Mouse (Mus musculus) brain, embryonic 14.5 days (tissue): ENCODE data around the gene Mcpt1. TPM values are rescaled to one million over a fixed set of nuclear protein-coding genes. Genes with fewer than 3 reads are reported as not detected.
"Not testable (repeated sequence)": the region's sequence is repeated elsewhere in the genome, so short reads cannot be mapped to it uniquely, and the experiment has no call there.

Experiments
- DNase-seq: peaks from one replicate; pipeline ENCODE4 v3.0.0-alpha.2; 2011; ENCODE audit warnings: low read depth
- CTCF ChIP-seq: fragments of 200-500 bp; IDR thresholded peaks from 2 replicates; pipeline ENCODE4 v1.5.1; 2012; ENCODE audit warnings: inconsistent platforms, mild to moderate bottlenecking, moderate library complexity, borderline replicate concordance; ENCODE audit not compliant: insufficient read depth, insufficient read length; ENCODE audit errors: extremely low read depth
- POLR2A ChIP-seq: fragments of 200-500 bp; IDR thresholded peaks from 2 replicates; pipeline ENCODE4 v1.6.1; 2012; ENCODE audit warnings: mild to moderate bottlenecking, inconsistent platforms, borderline replicate concordance; ENCODE audit not compliant: poor library complexity, insufficient read depth, insufficient read length, severe bottlenecking; ENCODE audit errors: extremely low read depth
- polyA plus RNA-seq: library from polyadenylated mRNA; depleted of rRNA; stranded (reverse); fragments of >200 nt; gene quantifications from 2 replicates; pipeline ENCODE4 v1.2.3, GENCODE M21; 2012; rRNA removed

Mcpt1 gene
- 0.06 and 0.08 TPM in 2 replicates for polyA plus RNA-seq

DNA sequence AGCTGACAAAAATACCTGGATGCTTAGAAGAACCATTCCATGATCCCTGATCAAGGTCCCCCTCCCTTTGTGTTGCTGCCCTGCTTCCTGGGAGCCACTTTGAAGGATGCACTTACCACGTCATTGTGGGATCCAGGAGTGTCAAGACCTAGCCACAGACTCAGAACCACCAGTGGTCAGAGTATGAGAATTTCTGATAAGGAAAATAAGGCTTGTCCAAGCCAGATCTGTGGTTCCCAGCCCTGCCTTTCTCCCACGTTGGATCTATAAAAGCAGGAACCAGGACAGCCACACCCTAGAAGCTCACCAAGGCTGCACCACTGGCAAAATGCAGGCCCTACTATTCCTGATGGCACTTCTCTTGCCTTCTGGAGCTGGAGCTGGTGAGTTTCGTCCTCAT, at the start of gene Mcpt1:
Mcpt1 (plus strand) TSS at position 301 of the 400 bp plus-strand sequence.
- DNase-seq = not testable (repeated sequence)

GRCm38 (mm10) chr14:55987464-55987863, 30.3 kb upstream of the Mcpt1 start:
- not testable (repeated sequence) for DNase-seq

- TF ChIP-seq POLR2A = no peak
- no peak for TF ChIP-seq CTCF
- no peak for DNase-seq
These were observed 4.6 kb upstream of the Mcpt1 start for GRCm38 (mm10) chr14:56013147-56013546.

DNA sequence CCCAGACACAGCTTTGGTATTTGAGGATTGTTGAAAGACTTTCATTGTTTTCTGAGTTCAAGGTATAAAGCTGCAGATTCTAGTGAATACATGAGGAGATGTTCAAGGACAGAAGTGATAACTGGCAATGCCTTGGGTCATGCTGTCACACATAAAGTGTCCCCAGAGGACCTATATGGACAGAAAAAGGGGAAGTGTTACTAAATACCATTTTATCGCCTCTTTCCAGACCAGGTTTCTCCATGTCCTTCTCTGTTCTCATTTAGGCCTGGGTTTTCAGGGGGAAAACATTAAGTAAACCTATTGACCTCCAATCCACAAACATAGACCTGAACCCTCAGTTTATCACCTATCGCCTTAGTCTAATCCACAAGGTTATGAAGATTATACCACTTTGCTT, 3.8 kb upstream of the Mcpt1 start:
- no peak for DNase-seq
- TF ChIP-seq POLR2A (no peak), CTCF (no peak)

- TF ChIP-seq CTCF (no peak), POLR2A (no peak)
- DNase-seq = no peak
These were observed 1.7 kb downstream of the Mcpt1 start for GRCm38 (mm10) chr14:56019446-56019845.

DNA sequence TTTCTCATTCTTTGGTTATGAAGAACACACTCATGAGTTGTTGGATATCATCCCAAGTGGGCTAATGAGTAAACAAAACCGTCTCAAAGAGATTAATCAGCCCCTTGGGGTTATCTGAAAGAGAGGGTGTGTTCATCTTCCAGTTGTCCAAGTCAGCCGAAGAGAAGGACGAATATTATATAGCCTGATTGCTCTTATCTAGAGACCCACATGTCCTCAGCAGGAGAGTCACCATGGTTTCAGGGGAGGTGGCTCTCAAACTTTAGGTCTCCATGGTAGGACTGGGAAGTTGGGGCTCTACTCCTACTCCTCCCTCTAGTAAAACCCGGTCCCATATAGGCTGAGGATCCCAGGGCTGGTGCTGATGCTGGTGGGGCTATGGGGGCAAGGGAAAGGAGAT, 3.5 kb downstream of the Mcpt1 start:
- not testable (repeated sequence) for DNase-seq

GRCm38 (mm10) chr14:56030395-56030794, 12.6 kb downstream of the Mcpt1 start, which contains the start of gene Mcpt9:
Gene Mcpt9, minus strand, starts transcription at chr14:56030495.
- not testable (repeated sequence) for DNase-seq

DNA sequence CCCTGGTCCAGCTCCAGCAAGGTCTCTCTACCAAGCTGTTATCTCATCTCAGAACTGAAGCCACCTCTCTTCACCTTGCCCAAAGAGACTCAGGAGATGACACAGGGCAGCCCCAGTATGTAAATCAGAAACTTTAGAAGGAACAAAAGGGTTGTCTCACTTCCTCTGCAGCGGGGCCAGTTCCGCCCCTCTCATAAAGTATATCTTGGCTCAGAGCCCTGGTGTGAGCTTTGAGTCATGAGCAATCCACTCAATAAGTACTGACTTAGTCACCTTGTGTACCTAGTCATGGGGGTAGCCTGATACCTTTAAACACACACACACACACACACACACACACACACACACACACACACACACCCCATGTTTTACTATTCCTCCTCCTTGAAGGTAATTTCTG, 16.7 kb downstream of the Mcpt1 start:
- no peak for DNase-seq

DNA sequence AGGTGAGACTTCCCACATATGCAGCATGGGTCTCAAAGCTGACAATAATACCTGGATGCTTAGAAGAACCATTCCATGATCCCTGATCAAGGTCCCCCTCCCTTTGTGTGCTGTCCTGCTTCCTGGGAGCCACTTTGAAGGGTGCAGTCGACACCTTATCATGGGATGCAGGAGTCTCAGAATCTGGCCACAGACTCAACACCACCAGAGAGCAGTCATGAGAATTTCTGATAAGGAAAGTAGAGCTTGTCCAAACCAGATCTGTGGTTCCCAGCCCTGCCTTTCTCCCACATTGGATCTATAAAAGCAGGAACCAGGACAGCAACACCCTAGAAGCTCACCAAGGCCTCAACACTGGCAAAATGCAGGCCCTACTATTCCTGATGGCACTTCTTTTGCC, 24.0 kb downstream of the Mcpt1 start, which contains the start of gene Mcpt2:
Mcpt2 (plus strand) TSS at position 250 of the 400 bp plus-strand sequence.
- DNase-seq = not testable (repeated sequence)

More for the DNA sequence above, 16.7 kb downstream of the Mcpt1 start:
- TF ChIP-seq POLR2A (no peak), CTCF (no peak)

- no peak for DNase-seq
- TF ChIP-seq CTCF (no peak), POLR2A (no peak)
These were observed 37.6 kb downstream of the Mcpt1 start for GRCm38 (mm10) chr14:56055408-56055807.

GRCm38 (mm10) chr14:56057722-56058121, 40.0 kb downstream of the Mcpt1 start:
- TF ChIP-seq POLR2A (no peak), CTCF (no peak)
- DNase-seq = no peak

- not testable (repeated sequence) for DNase-seq
These were observed 44.4 kb downstream of the Mcpt1 start, which contains the start of gene Mcpt4 for GRCm38 (mm10) chr14:56062213-56062612. Gene Mcpt4, minus strand, starts transcription at chr14:56062313.

Other genes starting within 250 kb of the Mcpt1 start
- gene Adcy4, start 233.9 kb upstream of the Mcpt1 start, polyA plus RNA-seq = 3.5 and 7.8 TPM in 2 replicates
- 2.5 and 2.6 TPM in 2 replicates for gene Ripk3, start 229.1 kb upstream of the Mcpt1 start, polyA plus RNA-seq
- 22.3 and 26.2 TPM in 2 replicates for gene Nfatc4, start 194.8 kb upstream of the Mcpt1 start, polyA plus RNA-seq
- 14.1 and 24.1 TPM in 2 replicates for gene Nynrin, start 164.0 kb upstream of the Mcpt1 start, polyA plus RNA-seq
- 0.43 and 0.51 TPM in 2 replicates for gene Cbln3, start 133.6 kb upstream of the Mcpt1 start, polyA plus RNA-seq
- 13.4 and 13.7 TPM in 2 replicates for gene Khnyn, start 133.0 kb upstream of the Mcpt1 start, polyA plus RNA-seq
- gene Sdr39u1, start 117.7 kb upstream of the Mcpt1 start, polyA plus RNA-seq = 97.6 and 120 TPM in 2 replicates
- gene Cma1, start 73.3 kb upstream of the Mcpt1 start, polyA plus RNA-seq = 1.9 and 5.3 TPM in 2 replicates
- gene Cma2, start 67.0 kb upstream of the Mcpt1 start, polyA plus RNA-seq = not detected in 2 replicates
- gene Mcpt9, start 12.5 kb downstream of the Mcpt1 start, polyA plus RNA-seq = not detected in 2 replicates
- gene Mcpt2, start 24.1 kb downstream of the Mcpt1 start, polyA plus RNA-seq = not detected in 2 replicates
- 0.18 and 0.22 TPM in 2 replicates for gene Mcpt4, start 44.3 kb downstream of the Mcpt1 start, polyA plus RNA-seq
- gene Mcpt8, start 67.3 kb downstream of the Mcpt1 start, polyA plus RNA-seq = 0.08 TPM in 1 of 2 replicates, not detected in the other
- 0.08 and 0.25 TPM in 2 replicates for gene Ctsg, start 84.6 kb downstream of the Mcpt1 start, polyA plus RNA-seq
- gene Gzme, start 102.7 kb downstream of the Mcpt1 start, polyA plus RNA-seq = 0.10 TPM in 1 of 2 replicates, not detected in the other
- not detected in 2 replicates for gene Gzmd, start 114.6 kb downstream of the Mcpt1 start, polyA plus RNA-seq
- 0.15 TPM in 1 of 2 replicates, not detected in the other for gene Gzmg, start 141.6 kb downstream of the Mcpt1 start, polyA plus RNA-seq
- not detected in 2 replicates for gene Gzmn, start 156.6 kb downstream of the Mcpt1 start, polyA plus RNA-seq
- not detected in 2 replicates for gene Gzmf, start 193.4 kb downstream of the Mcpt1 start, polyA plus RNA-seq
- gene Gzmc, start 216.7 kb downstream of the Mcpt1 start, polyA plus RNA-seq = not detected in 2 replicates
- 0.04 TPM in 1 of 2 replicates, not detected in the other for gene Gzmb, start 244.3 kb downstream of the Mcpt1 start, polyA plus RNA-seq